Mouse (Mus musculus) forebrain, postnatal 0 days (tissue): ENCODE results near the gene Dlx5. TPM values are rescaled to one million over a fixed set of nuclear protein-coding genes. Genes with fewer than 3 reads are reported as not detected.

Experiments used
- ATAC-seq: fragments of 200-750 bp; cut with Nextera tagmentation; 2 replicates; pipeline ENCODE4 v1.8.0; 2017; ENCODE audit warnings: mild to moderate bottlenecking, moderate library complexity
- DNase-seq: peaks from one replicate; pipeline ENCODE4 v3.0.0-alpha.2; 2015
- H3K27ac ChIP-seq: fragments of 300-500 bp; sonication (generic); 2 replicates; pipeline ENCODE4 v1.5.1; 2014; ENCODE audit warnings: low read depth, mild to moderate bottlenecking, antibody characterized with exemption, low read length, moderate library complexity, mixed read lengths
- H3K27me3 ChIP-seq: fragments of 300-500 bp; sonication (generic); 2 replicates; pipeline ENCODE4 v1.6.1; 2014; ENCODE audit warnings: mild to moderate bottlenecking, low read length, mixed read lengths; ENCODE audit not compliant: insufficient read depth
- H3K36me3 ChIP-seq: fragments of 300-500 bp; sonication (generic); 2 replicates; pipeline ENCODE4 v1.6.1; 2014; ENCODE audit warnings: mild to moderate bottlenecking, moderate library complexity; ENCODE audit not compliant: insufficient read depth
- H3K4me1 ChIP-seq: fragments of 300-500 bp; sonication (generic); 2 replicates; pipeline ENCODE4 v1.6.1; 2014; ENCODE audit warnings: antibody characterized with exemption; ENCODE audit not compliant: insufficient read depth
- H3K4me2 ChIP-seq: fragments of 300-500 bp; sonication (generic); 2 replicates; pipeline ENCODE4 v1.6.1; 2014; ENCODE audit warnings: low read depth, mild to moderate bottlenecking, moderate library complexity
- H3K4me3 ChIP-seq: fragments of 300-500 bp; sonication (generic); 2 replicates; pipeline ENCODE4 v1.5.1; 2014; ENCODE audit warnings: low read depth, low read length, mixed read lengths
- H3K9ac ChIP-seq: fragments of 300-500 bp; sonication (generic); 2 replicates; pipeline ENCODE4 v1.6.1; 2014; ENCODE audit warnings: mild to moderate bottlenecking
- H3K9me3 ChIP-seq: fragments of 300-500 bp; sonication (generic); 2 replicates; pipeline ENCODE4 v1.6.1; 2016; ENCODE audit warnings: low read length
- CTCF ChIP-seq: sonication (generic); IDR thresholded peaks from 2 replicates; pipeline ENCODE4 v1.5.1; 2016; ENCODE audit warnings: antibody characterized with exemption, control low read depth, low read depth
- WGBS: fragments of 180-500 bp; shearing (Covaris S2); extraction: QIAGEN DNeasy Blood & Tissue Kit; methylation state at CpG from one replicate; pipeline ENCODE4 v1.1.7; 2014; 5-methylcytosine and 5-hydroxymethylcytosine counted together
- polyA plus RNA-seq: library from polyadenylated mRNA; unstranded; fragments of >200 nt; fragmentation: Nextera tagmentation; extraction: Ambion mirVana; gene quantifications from 2 replicates; pipeline ENCODE4 v1.2.1, GENCODE M21; 2015
- total RNA-seq: library from RNA; depleted of rRNA; stranded (reverse); fragments of >200 nt; gene quantifications from 2 replicates; pipeline ENCODE4 v1.2.3, GENCODE M21; 2014

Gene Dlx5
- total and polyA plus RNA-seq, 2 experiments from 2014 or later: 12.9 to 51.3 TPM

- H3K9me3 ChIP-seq: no peaks in the 10 kb centered on the region
- peaks cover 9% of the 10 kb centered on the region; the same call in 1 of the 2 replicates for H3K4me1 ChIP-seq
- DNase-seq (peak; percentile 42), ATAC-seq (no peak)
- peaks cover 37% of the 10 kb centered on the region for H3K27me3 ChIP-seq
- H3K4me3 ChIP-seq: peak overlapping the region; percentile 50
- no peaks in the 10 kb centered on the region for H3K36me3 ChIP-seq
- 1% methylated on average over 19 of the region's 19 CpGs for WGBS
- H3K27ac ChIP-seq: peak overlapping the region; percentile 86
- TF ChIP-seq CTCF: no peak
- peak overlapping the region; percentile 53 for H3K4me2 ChIP-seq
- peak overlapping the region; percentile 69 for H3K9ac ChIP-seq
These were observed 22.6 kb downstream of the Dlx5 start for GRCm38 (mm10) chr6:6859111-6859949.

DNA sequence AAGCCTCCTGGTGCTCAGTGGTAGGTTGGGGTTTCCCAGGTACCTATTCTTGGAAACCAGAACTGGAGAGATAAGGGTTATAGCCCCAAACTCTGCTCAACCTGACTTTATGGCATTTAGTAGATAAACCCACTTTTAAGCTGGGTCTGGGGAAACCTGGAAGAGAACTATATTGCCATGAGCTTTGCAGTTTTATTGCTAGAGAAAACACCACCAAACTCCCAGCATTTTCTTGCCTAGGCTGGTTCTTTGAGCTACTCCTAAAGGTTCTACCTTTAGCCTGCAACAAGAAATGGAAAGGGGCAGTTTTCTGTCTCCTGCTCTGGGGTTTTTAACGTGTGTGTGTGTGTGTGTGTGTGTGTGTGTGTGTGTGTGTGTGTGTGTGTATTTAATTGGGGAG lies 23.3 kb downstream of the Dlx5 start:
- 0% methylated on average over 1 of the region's 1 CpGs for WGBS
- ATAC-seq: no peak

GRCm38 (mm10) chr6:6857766-6858165 lies 24.1 kb downstream of the Dlx5 start:
- 11% methylated on average over 2 of the region's 2 CpGs for WGBS

More for the DNA sequence above, 23.3 kb downstream of the Dlx5 start:
- H3K9ac ChIP-seq: peak overlapping the region; percentile 47; the same call in 1 of the 2 replicates
- no peaks in the 10 kb centered on the region for H3K36me3 ChIP-seq
- H3K9me3 ChIP-seq: no peaks in the 10 kb centered on the region
- H3K4me2 ChIP-seq: peak overlapping the region; percentile 53
- H3K4me1 ChIP-seq: peaks cover 9% of the 10 kb centered on the region; the same call in 1 of the 2 replicates
- H3K27ac ChIP-seq: peak overlapping the region; percentile 86
- peaks cover 40% of the 10 kb centered on the region for H3K27me3 ChIP-seq
- peak; percentile 46 for DNase-seq
- TF ChIP-seq CTCF: no peak
- peak overlapping the region; percentile 50 for H3K4me3 ChIP-seq

DNA sequence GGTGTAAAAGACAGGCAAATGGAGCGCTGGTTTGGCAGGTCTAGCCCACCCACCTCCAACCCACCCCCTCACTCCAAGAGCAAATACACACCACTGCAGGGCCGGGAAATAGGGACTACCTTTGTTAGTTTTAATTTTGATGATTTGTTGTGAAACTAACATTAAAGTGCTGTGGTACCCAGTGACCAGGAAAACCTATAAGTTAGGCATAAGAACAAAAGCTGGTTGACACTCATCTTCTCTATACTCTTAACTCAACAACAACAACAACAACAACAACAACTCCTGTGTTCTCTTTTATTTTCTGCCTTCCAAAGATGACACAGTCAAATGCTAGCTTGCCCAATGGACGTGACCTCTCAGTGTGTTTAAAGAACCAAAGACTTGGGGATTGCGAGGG lies 25.0 kb downstream of the Dlx5 start:
- ATAC-seq (no peak), DNase-seq (peak; percentile 35)
- TF ChIP-seq CTCF: no peak
- H3K9me3 ChIP-seq: no peaks in the 10 kb centered on the region
- peak overlapping the region; percentile 53 for H3K4me2 ChIP-seq
- H3K9ac ChIP-seq: peak overlapping the region; percentile 65
- H3K36me3 ChIP-seq: no peaks in the 10 kb centered on the region
- peak overlapping the region; percentile 50 for H3K4me3 ChIP-seq
- peaks cover 39% of the 10 kb centered on the region for H3K27me3 ChIP-seq
- 2% methylated on average over 4 of the region's 4 CpGs for WGBS
- H3K4me1 ChIP-seq: peaks cover 9% of the 10 kb centered on the region; the same call in 1 of the 2 replicates
- H3K27ac ChIP-seq: peak overlapping the region; percentile 85

More at GRCm38 (mm10) chr6:6857766-6858165, 24.1 kb downstream of the Dlx5 start:
- Histone ChIP-seq H3K27me3 (peaks cover 40% of the 10 kb centered on the region), H3K36me3 (no peaks in the 10 kb centered on the region), H3K9me3 (no peaks in the 10 kb centered on the region), H3K27ac (peak overlapping the region; percentile 86), H3K4me3 (peak overlapping the region; percentile 50), H3K4me1 (peaks cover 9% of the 10 kb centered on the region; the same call in 1 of the 2 replicates), H3K9ac (peak overlapping the region; percentile 47), H3K4me2 (peak overlapping the region; percentile 53)
- DNase-seq (peak; percentile 43), ATAC-seq (no peak)
- no peak for TF ChIP-seq CTCF

DNA sequence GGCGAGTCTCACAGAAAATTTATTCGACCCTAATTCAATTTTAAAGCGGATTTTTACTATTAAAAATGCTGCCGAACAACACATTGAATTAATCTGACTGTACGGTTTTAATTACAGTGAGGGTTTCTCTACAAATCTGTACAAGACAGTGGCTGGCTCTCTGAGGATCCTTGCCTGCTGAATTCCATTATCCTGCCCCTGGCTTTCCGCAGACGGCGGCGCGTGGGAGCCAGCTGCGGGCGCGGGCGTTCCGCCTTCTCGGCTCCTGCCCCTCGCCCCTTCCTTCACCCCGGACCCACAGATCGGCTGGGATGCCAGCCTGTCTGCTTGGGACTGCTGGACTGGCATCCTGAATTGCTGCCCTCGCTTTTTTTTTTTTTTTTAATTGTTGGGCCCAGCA lies 25.6 kb downstream of the Dlx5 start:
- TF ChIP-seq CTCF: no peak
- ATAC-seq (no peak), DNase-seq (peak; percentile 41)
- Histone ChIP-seq H3K4me1 (peaks cover 9% of the 10 kb centered on the region; the same call in 1 of the 2 replicates), H3K36me3 (no peaks in the 10 kb centered on the region), H3K4me2 (peak overlapping the region; percentile 53), H3K4me3 (peak overlapping the region; percentile 50), H3K9ac (peak overlapping the region; percentile 65), H3K27me3 (peaks cover 43% of the 10 kb centered on the region), H3K9me3 (no peaks in the 10 kb centered on the region), H3K27ac (peak overlapping the region; percentile 85)
- WGBS: under 1% methylated on average over 20 of the region's 20 CpGs

DNA sequence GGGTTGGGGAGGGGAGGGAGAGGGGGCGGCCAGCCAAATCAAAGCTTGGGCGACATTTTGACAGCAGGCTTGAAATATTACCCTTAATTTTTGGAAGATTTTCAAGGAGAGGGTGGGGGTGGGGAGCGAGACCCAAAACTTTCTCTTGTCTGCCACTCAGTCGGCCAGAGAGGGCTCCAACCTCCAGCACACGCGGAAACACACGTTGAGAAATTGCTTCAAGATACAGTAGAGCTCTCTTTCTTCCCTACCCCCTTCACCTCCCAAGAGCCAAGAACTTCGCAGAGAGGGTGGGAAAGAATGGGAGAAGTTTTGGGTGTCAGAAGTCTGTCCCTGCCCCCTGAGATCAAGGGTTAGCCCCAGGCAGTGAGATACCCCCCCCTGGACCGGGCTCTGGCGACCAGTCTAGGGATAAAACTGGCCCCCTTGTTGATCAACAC lies 26.1 kb downstream of the Dlx5 start:
- TF ChIP-seq CTCF: no peak
- H3K9me3 ChIP-seq: no peaks in the 10 kb centered on the region
- H3K4me1 ChIP-seq: peaks cover 9% of the 10 kb centered on the region; the same call in 1 of the 2 replicates
- H3K4me2 ChIP-seq: peak overlapping the region; percentile 53
- H3K4me3 ChIP-seq: peak overlapping the region; percentile 50
- 4% methylated on average over 10 of the region's 10 CpGs for whole genome bisulfite sequencing
- ATAC-seq (no peak), DNase-seq (no peak)
- no peaks in the 10 kb centered on the region for H3K36me3 ChIP-seq
- H3K27ac ChIP-seq: peak overlapping the region; percentile 85
- H3K27me3 ChIP-seq: peaks cover 39% of the 10 kb centered on the region
- H3K9ac ChIP-seq: peak overlapping the region; percentile 65
